Mouse (Mus musculus) heart, postnatal 0 days (tissue): ENCODE results near the gene Tbx18.

Source experiments
- CTCF ChIP-seq: IDR thresholded peaks from 2 replicates; pipeline ENCODE4 v1.5.1; 2016; ENCODE audit warnings: antibody characterized with exemption, control low read depth, low read depth
- EP300 ChIP-seq: IDR thresholded peaks from 2 replicates; pipeline ENCODE4 v1.6.1; 2016; ENCODE audit warnings: antibody characterized with exemption, low read depth

DNA sequence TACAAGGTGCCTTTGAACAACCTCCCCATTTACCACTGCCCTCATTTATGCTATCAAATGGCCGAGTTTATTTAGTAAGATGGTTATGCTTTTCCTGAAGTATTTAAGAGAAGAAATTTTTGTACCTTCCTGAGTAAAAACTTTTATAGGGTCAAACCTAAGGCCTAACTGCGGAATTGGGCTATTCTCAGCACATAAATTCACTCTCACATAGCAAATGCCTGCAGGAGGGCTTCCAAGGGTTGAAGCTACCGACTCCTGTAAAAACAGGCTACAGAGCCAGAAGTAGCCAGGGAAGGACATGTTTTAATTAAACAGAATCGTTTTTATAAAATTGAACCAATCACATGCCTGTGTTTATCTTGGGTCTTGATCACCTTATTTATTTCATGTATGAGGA is 20.7 kb downstream of the Tbx18 start:
- TF ChIP-seq CTCF, result no peak
- no peak for TF ChIP-seq EP300
